Mouse (Mus musculus) yolk sac, embryonic 10.5 days (tissue): ENCODE measurements around the gene Rspo1.

ENCODE experiments used
- DNase-seq: peaks from one replicate; pipeline ENCODE4 v3.0.0-alpha.2; 2017; ENCODE audit warnings: low spot score

The Rspo1 gene

DNA sequence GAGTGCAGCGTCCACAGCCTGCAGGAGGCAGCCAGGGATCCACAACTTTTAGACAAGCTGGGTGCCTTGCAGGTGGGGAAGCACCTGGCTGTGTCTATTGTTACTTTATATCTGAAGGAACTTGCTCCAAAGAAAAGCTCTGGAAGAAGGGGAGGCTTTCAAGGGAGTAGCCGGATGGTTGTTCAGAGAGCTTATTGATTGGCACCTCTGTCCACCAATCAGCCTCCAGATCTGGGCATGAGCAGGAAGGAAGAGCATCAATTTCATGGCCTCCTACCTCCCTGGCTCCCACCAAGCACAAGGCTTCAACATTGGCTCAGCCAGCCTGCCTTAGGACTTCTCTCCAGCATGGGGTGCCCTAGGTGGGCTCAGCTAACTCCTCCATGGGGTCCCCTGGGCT is 12.9 kb upstream of the Rspo1 start:
- DNase-seq, result no peak

DNA sequence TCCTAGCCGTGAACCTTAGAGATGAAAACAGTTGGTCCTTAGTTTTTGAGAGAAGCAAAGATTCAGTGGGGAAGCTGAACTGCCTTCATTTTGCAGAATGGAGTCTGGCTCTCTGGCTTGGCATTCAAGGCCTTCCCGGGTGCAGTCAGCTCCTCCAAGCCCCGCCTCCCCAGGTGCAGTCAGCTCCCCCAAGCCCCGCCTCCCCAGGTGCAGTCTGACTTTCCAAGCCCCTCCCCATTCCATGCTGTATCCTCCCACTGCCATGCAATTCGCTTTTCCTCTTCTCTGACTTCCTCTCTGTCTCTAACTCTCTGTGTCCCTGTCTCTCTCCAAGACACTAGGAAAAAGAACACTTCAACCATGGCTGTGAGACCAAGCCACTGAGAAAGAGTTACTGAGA is 8.0 kb upstream of the Rspo1 start:
- peak; percentile 31 for DNase-seq

DNA sequence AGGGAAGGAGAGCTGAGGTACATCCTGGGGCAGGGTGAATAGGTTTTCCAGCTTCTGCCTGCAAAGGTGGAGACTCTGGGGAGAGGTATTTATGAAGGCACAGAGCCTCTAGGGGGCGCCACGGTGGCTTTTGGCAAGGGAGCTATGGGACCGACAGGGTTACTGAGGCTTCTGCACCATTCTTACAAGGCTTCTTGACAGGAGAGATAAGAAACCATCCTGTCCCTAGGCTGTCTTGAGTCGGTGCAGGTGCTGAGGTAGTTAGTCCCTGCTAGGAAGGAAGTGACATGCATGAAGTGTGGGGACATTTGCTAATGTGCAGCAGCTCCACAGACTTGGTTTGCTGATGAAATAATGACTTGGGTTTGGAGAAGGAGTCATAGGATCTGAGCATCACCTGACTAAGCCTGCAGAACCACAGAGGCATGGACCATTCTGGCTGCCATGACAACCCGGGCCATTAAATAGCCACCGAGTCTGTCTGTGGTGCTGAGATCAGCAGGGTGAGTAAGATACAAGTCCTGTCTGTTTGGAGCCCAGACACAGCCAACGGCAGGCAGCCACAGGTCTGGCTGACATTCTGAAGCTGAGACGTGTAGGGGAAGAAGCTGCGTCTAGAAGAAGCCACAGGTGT is 2.2 kb upstream of the Rspo1 start:
- no peak for DNase-seq

DNA sequence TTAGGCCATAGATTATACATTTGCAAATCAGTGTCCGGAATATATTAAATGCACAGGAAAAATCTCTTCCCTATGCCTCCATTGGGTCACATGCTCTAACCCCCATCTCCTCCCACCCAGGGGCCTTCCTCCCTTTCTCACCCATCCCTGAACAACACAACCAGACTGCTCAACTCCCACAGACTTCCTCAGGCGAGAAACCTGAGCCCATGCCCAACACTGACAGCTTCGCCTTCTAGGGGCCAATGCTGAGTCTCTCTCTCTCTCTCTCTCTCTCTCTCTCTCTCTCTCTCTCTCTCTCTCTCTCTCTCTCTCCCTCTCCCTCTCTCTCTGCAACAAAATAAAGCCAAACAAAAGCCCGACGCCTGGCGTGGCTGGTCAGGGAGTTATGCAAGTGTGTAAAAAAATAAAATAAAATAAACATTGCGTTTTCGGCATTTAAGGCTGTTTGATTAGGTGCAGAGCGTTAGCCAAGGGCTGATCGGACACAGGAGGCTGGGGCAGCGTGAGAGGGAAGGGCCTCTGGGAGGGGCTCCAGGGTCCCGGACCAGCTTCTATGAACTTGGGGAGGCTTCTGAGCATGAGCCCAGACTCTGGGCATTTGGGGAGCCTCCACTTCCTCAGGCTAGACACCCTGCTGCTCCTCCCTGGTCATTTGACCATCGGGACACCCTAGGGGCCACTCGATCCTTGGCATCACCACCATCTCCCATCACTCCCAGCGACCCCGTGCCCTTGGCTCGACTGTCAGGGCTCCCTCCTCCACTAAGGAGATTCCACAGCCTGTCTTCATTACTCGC is 1.2 kb upstream of the Rspo1 start:
- DNase-seq, result no peak

DNA sequence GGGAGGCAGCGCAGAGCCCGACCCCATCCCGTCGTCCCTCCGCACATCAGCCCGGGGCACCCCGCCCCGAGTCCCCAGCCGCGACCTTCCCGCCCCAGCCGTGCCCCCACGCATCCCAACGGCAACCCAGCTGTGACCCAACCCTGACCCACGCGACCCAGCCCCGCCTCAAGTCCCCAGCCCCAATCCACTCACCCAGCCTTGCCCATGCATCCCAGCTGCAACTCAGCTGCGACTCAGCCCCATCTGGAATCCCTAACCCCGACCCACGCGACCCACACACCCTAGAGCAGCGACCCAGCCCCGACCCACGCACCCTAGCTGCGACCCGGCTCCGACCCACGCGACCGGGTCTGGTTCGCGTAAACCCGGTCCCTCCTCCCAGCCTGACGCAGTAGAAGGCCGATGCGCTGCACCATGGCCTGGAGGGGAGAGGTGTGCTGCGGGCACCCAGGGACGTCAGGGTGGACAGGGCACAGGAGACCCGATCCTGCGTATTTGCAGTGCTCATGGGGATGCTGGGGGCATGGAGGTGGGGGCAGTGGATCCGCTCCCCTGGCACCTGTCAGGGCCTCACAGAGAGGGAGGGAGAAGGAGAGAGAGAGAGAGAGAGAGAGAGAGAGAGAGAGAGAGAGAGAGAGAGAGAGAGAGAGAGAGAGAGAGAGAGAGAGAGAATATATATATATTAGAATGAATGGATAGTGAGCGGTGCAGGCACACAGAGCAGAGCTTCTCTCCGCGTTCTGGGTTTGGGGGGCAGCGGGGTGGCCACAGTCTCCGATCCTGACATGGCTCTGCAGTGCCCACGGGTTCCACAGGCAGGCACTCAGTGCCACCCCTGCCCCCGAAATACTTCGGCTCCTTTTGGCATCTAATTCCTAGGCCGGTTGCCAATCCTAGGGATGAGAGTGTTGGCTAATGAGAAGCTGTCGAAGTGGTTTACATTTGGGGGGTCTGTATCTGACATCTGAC is 795 bp downstream of the Rspo1 start:
- DNase-seq, result no peak

DNA sequence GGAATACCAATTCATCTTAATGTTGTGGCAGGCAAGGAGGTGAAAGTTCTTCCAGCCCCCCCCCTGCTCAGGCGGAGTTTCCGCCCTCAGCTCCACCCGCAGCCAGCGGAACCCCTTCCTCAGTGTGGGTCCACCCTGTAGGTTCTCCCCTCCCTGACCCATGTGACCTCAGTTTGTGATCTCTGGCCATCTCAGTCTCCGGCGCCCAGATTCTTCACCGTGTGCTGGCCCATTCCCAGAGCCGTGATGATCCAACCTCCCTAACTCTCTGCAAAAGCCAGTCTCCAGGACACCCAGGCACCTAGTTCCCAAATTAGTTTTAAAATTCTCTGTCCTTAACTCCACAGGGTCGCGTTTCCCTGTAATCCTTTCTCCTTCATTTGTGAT is 1.5 kb downstream of the Rspo1 start:
- no peak for DNase-seq

DNA sequence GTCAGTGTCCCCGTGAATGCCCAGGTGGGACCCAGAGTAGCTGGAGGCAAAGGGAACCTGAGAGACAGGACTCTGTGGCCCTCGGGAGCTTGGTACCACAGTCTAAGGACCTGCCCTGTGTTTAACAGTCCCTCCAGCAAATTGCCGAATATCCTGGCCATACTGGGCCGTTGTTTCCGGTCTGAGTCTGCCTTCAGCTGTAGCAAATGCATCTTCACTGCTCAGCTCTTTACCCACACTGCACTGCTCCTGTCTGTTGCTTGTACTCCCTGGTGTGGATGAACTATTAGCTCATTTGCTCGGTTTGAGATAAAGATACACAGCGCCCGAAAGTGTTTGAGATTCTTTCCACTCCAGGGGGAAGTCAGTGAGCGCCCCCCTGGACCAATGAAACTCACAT is 2.2 kb downstream of the Rspo1 start:
- DNase-seq, result no peak

DNA sequence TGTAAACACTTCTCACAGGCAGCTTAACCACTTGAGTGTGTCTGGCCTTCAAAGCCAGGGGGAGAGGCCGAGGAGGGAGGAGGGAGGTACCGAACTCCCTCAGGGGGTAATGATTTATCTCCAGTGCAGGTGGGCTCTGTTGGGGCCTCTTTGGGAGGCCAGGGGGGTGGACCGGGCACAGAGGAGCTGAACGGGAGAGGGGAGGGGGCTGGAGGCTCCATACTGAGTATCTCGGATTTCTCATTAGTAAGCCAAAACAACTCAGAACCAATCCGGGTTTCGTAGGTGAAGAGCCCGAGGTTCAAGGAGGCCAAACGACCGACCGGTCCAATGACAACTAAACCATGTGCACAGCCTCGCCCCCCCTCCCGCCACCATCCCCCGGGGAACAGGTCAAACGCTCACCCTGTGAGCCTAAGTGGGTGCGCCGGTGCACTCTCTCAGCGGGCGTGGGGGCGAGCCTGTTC is 3.6 kb downstream of the Rspo1 start:
- peak; percentile 45 for DNase-seq

DNA sequence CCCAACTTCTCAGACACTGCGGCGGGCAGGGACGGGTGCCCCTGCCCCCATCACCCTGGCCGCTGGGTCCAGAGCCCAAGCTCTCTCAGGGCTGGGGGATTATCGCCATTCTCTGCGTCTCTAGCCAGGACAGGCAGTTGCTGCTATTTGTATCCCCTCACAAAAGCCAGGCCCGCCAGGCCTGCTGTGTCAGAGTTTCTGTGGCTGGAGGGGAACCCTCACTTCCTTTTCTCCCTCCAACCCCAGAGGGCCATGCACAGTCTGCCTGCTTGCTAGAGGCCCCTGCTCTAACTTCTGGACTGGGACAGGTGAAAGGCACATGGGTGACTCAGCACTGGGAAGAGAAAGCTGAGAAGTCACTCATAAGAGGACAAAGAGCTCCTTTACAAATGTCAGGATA is 4.1 kb downstream of the Rspo1 start:
- no peak for DNase-seq

DNA sequence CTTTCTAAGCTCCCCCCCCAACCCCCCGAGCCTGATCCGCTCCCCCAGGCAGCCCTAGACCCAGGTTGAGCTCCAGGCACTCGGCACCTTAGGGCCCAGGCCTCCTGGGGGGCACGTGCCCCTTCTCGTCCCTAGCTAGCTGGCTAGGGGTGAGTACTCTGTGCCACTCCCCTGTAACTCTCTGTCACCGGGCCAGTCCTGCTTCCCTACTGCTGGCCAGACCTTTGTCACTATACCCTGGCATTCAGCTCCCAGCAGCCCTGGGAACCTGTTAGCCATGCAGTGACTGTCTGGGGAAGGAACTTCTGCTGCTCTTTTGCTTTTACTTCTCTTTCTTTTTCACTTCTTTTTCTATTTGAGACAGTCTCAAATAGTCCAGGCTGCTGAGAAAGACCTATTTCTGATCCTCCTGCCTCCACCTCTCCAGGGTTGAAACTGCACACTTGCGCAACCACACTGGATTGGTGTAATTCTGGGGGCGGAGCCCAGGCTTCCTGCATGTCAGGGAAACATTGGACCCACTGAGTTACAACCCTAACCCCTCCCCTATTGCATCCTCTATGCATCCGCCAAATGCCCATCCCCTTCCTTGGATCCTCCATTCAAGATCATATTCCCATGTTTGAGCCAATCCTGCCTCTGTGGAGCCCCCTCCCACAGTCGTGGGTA is 11.4 kb downstream of the Rspo1 start:
- DNase-seq, result peak; percentile 41

DNA sequence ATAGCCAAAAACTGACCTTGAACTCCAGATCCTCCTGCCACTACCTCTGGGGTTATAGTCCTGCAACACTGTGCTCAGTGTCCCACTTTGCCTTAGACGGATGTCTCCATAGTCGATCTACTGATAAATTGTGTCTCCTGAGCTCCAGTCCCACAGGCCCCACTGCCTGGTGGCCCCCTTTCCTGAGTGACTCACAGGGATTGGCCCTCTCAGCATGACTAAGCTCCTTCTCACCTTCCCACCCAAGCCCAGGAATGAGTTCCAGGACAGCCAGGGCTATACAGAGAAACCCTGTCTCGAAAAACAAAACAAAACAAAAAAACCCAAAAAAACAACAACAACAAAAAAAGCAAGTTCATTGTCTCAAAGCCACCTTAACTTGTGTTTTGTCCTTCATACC is 13.3 kb downstream of the Rspo1 start:
- DNase-seq, result no peak

DNA sequence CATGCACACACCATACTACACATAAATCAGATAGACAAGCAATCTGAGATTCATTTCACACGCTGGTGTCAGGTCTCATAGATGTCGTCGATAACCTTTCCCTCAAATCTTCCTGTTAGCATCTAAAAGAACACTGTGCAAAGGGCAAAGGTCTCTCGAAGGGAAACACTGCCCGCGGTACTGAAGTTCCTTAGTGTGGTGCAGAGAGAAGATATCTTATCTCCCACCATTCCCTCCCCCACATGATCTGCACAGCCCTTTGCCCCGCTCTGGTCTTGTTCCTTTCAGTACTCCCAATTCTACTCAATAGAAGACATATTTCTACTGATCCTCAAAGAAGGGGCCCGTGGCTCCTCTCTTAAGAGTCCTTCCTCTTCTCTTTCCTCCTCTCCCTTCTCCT is 16.7 kb downstream of the Rspo1 start:
- peak; percentile 81 for DNase-seq

DNA sequence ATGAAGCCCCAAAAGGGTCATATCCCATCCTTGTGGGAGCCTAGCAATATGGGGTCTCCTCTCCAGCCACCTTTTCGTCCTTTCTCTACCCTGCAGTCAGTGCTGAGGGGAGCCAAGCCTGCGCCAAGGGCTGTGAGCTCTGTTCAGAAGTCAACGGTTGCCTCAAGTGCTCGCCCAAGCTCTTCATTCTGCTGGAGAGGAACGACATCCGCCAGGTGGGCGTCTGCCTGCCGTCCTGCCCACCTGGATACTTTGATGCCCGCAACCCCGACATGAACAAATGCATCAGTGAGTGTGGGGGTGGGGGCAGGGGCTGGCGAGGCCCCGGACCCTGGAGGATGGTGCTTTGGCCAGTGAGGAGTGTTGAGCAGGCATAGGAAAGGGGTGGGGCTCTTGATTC is 18.7 kb downstream of the Rspo1 start:
- no peak for DNase-seq

DNA sequence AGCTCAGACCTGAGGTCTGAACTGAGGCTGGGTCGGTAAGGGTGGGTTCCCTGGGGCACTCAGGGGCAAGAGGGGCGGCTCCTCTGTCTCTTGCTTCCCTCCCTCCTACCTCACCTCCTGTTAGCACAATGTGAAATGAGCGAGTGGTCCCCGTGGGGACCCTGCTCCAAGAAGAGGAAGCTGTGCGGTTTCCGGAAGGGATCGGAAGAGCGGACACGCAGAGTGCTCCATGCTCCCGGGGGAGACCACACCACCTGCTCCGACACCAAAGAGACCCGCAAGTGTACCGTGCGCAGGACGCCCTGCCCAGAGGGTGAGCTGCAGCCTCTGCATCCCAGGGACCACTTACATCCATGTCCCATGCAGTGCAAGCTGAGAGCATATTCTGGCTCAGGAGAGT is 21.2 kb downstream of the Rspo1 start:
- no peak for DNase-seq

DNA sequence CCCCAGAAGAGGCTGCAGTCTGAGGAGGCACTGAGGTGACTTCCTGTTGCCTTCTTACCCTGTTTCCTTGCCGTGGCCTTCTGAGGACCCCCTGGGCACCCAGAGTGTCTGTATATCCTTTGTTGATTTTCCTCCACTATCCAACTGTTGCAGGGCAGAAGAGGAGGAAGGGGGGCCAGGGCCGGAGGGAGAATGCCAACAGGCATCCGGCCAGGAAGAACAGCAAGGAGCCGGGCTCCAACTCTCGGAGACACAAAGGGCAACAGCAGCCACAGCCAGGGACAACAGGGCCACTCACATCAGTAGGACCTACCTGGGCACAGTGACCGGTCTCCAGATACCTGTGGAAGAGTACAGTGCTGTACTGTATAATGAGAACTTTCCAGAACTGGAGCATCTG is 22.0 kb downstream of the Rspo1 start:
- DNase-seq, result no peak

DNA sequence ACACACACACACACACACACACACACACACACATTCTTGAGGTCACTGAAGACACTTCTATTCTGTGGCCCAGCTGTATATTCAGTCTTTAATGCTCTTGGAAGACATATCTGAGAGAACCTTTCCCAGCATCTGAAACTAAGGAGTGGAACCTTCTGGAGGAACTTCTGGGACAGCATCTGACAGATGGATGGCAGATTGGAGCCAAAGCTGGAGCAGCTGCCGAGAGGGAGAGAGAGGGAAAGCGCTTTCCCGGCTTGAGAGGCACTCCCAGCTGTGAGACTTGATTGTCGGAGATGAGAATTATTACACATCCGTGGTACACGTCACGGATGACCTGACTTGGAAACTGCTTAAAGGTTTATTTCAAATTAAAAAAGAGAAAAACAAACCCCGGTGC is 22.5 kb downstream of the Rspo1 start:
- DNase-seq, result no peak

DNA sequence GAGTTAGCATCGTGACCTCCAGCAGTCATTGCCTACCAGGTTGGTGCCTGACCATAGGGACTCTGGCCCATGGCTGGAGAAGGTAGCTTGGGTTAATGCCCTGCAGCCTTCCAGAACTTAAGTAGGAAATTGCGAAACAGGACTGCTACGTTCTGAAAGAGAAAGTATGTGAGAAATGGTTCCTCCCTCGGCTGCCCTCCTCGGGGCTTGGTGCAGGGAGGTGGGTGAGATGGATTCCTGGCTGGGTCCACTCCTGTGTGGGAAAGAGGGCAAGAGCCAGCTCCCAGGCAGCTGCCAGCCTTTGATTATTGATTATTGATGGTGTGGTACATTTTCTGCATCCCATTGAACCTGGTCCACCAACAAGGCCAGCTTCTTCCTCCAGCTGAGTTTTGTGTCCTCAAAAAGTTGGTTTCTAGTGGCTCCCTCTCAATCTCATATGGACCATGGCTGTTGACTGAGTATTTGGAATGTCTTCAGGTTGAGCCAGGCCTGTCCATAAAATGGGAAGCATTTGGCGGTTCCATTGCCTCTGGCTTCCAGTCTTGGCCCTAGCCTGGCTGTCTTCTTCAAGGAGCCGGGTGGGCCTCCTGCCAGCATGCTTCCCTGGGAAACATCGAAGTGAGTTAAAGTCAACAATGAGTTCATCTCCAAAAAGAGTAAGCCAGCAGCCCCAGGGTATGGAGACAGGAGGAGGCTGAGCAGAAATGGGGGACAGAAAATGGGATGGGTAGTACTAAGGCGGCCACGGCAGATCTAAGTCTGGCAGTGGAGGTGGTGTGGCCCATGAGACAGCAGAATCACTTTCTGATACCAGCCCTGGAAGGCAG is 29.8 kb downstream of the Rspo1 start, which contains the start of gene Gnl2:
Gene Gnl2, plus strand, starts transcription at position 780 of the 830 bp plus-strand sequence.
- DNase-seq, result no peak

DNA sequence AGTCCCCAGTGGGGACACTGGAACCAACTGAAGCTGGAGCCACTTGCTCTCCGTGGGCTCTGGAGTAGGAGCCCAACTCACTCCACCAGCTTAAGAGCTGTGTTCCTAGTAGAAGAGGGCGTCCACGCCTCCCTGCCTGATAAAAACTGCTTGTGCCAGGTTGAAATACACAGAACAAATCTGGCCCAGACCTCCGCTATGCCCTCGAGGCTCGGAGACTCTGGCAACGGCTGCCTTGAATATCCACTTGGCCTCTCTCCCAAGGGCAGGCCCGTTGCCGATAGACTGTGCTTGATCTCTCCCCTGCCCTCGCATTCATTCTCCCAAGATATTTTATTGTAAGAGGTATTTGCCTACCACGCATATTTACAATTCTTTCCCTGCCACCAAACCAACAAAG is 31.2 kb downstream of the Rspo1 start:
- no peak for DNase-seq

DNA sequence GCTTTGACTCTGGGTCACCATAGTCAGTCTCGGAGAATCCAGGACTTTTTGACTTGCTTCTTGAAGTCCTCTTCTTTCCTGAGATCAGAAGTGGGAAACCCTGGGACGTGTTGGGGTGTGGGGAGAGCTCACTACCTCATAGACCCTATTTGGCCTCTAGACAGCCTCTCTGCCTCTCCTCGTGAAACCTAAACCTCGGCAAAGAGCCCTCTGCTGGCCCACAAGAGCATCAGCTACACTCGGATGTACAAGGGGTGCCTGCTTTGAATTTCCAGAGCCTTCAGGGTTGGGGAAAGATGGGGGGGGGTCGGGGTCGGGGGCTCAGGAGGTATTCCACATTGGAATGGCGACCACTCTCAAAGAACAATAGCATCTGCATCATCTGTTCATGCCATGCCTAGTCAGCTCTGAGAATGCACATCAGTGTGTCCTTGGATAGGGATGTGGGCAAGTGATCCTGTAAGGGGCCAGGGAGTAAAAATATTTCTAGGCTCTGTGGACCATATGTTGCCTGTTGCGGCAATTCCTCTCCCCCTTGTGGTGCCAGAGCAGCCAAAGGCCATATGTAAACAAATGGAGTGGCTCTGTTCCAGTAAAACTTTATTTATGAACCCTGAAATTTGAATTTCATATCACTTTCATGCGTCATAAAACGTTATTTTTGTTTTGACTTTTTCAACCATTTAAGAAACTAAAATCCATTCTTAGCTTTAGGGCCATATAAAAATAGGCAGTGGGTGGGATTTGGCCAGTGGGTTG is 34.7 kb downstream of the Rspo1 start:
- DNase-seq, result no peak

DNA sequence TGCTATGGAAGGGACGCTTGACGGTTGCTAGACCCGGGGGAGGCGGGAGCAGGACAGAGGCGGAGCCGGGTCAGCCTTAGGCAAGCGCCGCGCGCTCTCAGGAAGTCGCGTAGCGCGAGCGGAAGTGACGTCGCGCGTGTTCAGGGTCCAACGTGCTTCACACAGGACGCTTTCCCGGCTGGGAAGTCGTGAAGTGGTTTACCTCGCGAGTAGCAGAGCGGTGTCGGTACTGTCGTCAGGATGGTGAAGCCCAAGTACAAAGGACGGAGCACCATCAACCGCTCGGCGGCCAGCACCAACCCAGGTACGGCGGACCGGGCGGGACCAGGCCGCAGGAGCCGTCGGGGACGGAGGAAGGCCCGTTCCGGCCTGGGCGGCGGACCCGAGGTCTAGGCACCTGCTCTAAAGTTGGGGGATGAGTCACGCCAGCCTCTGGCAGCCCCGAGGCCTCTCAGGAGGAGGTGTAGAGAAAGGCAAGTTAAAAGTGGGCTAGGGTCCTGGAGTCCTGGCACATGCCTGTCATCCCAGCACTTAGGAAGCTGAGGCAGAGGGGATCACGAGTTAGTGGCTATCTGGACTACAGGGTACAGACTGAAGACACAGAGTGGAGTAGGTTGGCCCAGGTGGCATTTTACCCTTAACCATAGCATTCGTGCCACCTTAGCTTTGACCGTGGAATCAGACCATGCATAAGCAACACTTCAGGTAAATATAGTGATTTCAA is 43.8 kb downstream of the Rspo1 start:
- peak; percentile 89 for DNase-seq
